Mouse (Mus musculus) embryonic facial prominence, embryonic 14.5 days (tissue): ENCODE results near the gene Prr12. TPM values are rescaled to one million over a fixed set of nuclear protein-coding genes. Genes with fewer than 3 reads are reported as not detected.

ENCODE experiments used
- ATAC-seq: fragments of 200-750 bp; cut with Nextera tagmentation; 2 replicates; pipeline ENCODE4 v1.8.0; 2017; ENCODE audit warnings: low read depth, moderate number of reproducible peaks, moderate TSS enrichment
- DNase-seq: peaks from one replicate; pipeline ENCODE4 v3.0.0-alpha.2; 2015; ENCODE audit warnings: low spot score
- H3K27ac ChIP-seq: fragments of 300-500 bp; sonication (generic); replicated peaks from 2 replicates; pipeline ENCODE4 v1.5.1; 2014; ENCODE audit warnings: low read depth, mild to moderate bottlenecking, low read length, moderate library complexity
- H3K27me3 ChIP-seq: fragments of 300-500 bp; sonication (generic); replicated peaks from 2 replicates; pipeline ENCODE4 v1.6.1; 2014; ENCODE audit warnings: low read length; ENCODE audit not compliant: control insufficient read depth, insufficient read depth
- H3K36me3 ChIP-seq: fragments of 300-500 bp; sonication (generic); 2 replicates; pipeline ENCODE4 v1.6.1; 2014; ENCODE audit warnings: low read length, mixed read lengths; ENCODE audit not compliant: control insufficient read depth, insufficient read depth
- H3K4me1 ChIP-seq: fragments of 300-500 bp; sonication (generic); 2 replicates; pipeline ENCODE4 v1.6.1; 2014; ENCODE audit warnings: antibody characterized with exemption, low read length; ENCODE audit not compliant: control insufficient read depth, insufficient read depth
- H3K4me2 ChIP-seq: fragments of 300-500 bp; sonication (generic); 2 replicates; pipeline ENCODE4 v1.6.1; 2014; ENCODE audit warnings: low read depth, mild to moderate bottlenecking, low read length, moderate library complexity, mixed read lengths
- H3K4me3 ChIP-seq: fragments of 300-500 bp; sonication (generic); 2 replicates; pipeline ENCODE4 v1.5.1; 2014; ENCODE audit warnings: low read depth, mild to moderate bottlenecking, low read length
- H3K9ac ChIP-seq: fragments of 300-500 bp; sonication (generic); 2 replicates; pipeline ENCODE4 v1.6.1; 2014; ENCODE audit warnings: low read depth, mild to moderate bottlenecking, low read length, moderate library complexity, mixed read lengths
- H3K9me3 ChIP-seq: fragments of 300-500 bp; sonication (generic); 2 replicates; pipeline ENCODE4 v1.6.1; 2016; ENCODE audit warnings: low read length; ENCODE audit not compliant: control insufficient read depth
- WGBS: fragments of 180-500 bp; shearing (Covaris S2); extraction: QIAGEN DNeasy Blood & Tissue Kit; methylation state at CpG from one replicate; pipeline ENCODE4 v1.1.7; 2014; 5-methylcytosine and 5-hydroxymethylcytosine counted together
- microRNA-seq: library from miRNA; unstranded; fragments of <30 nt; microRNA quantifications from one replicate; pipeline ENCODE4, GENCODE M21; 2016; ENCODE audit warnings: borderline number of aligned reads
- polyA plus RNA-seq: library from polyadenylated mRNA; unstranded; fragments of >200 nt; fragmentation: Nextera tagmentation; extraction: Ambion mirVana; gene quantifications from 2 replicates; pipeline ENCODE4 v1.2.1, GENCODE M21; 2014

Gene Prr12
- polyA plus RNA-seq, 1 experiment from 2014 or later: 12.8 TPM

DNA sequence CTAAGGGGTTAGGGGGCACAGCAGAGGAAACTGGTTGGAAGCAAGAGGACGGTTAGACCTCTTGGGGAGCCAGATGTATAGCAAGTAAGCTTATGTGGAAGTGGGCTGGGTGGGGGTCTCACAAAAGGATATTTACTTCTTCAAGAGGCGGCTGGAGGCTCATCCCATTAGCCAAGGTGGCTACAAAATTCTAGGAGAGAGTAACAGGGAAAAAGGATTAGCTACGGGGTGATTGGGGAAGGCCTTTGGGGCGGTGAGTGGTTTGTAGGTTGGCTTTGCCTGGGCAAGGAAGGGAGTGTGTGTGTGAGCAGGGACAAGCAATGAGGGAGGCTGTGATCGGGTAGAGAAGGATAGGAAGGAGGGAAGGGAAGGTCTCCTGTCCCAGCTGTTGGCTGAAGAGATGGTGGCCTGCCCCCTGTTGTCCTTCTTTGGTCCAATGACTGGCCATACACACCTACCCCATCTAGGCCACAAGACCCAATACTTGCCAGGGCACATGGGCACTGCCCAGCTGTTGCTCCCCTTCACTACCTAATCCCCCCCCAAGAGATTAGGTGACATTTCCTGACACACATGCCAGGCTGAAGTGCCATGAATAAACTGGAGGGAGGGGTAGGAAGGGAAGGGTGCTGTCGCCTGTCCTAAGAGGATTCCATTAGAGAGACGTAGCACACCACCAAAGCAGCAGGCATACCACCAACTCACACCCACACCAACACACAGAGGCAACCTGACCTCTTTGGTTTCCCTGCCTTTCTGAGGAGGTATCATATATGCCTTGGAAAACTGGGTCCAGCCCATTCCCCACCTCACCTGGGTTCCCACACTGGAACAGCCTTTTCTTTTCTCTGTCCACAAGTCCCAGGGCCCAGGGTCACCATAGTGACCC is 68.5 kb downstream of the Prr12 start:
- Histone ChIP-seq H3K36me3 (peaks cover 52% of the 10 kb centered on the region), H3K9me3 (no peaks in the 10 kb centered on the region), H3K27me3 (no peaks in the 10 kb centered on the region), H3K4me1 (peaks cover 19% of the 10 kb centered on the region), H3K27ac (no peak overlapping the region; the same call in 1 of the 2 replicates), H3K4me3 (peak overlapping the region; percentile 94), H3K9ac (0 out of 2 replicates have a peak overlapping the region, but pooled peaks have one; percentile 25), H3K4me2 (peak overlapping the region; percentile 54)
- ATAC-seq (no peak), DNase-seq (no peak)
- WGBS: 74% methylated on average over 7 of the region's 7 CpGs

DNA sequence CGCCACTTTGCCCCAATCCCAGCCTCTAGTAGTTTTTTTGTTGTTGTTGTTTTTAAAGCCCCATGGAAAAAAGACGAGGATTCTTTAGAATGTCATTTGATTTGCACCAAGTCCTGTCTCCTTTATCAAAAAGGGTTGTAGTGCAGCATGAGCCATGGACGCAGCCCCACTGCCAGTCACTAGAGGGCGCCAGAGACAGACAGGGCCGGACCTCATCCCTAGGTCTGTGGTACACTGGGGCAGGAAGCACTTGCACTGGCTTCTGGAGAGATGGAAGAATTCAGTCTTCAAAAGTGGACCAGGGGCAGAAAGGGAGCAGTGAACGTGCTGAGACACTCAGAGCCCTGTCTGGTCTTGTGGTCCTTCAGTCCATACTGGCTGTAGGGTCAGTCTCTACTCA is 69.6 kb downstream of the Prr12 start:
- ATAC-seq (no peak), DNase-seq (peak; percentile 71)
- H3K4me1 ChIP-seq: peaks cover 16% of the 10 kb centered on the region
- H3K27ac ChIP-seq: no peak overlapping the region
- 31% methylated on average over 6 of the region's 6 CpGs for WGBS
- H3K9ac ChIP-seq: no peak overlapping the region
- H3K36me3 ChIP-seq: peaks cover 61% of the 10 kb centered on the region
- H3K4me3 ChIP-seq: no peak overlapping the region
- no peaks in the 10 kb centered on the region for H3K9me3 ChIP-seq
- no peak overlapping the region for H3K4me2 ChIP-seq
- H3K27me3 ChIP-seq: no peaks in the 10 kb centered on the region

DNA sequence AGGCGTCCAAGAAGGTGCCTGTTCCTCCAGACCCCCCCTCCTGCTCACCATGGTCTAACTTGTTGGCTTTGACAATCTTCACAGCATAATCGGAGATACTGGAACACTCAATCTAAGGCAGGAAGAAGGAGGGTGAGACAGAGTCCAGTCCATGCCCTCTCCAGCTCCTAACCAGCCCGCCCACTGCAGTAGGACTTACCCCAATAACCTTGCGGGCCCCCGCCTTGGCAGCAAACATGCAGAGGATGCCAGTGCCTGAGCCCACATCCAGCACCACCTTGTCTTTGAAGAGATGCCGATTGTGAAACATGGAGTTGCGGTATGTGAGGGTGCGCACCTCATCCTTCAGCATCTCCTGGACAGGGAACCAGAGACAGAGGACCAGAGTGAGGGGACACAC is 71.1 kb downstream of the Prr12 start:
- 94% methylated on average over 8 of the region's 8 CpGs for WGBS
- no peak overlapping the region for H3K9ac ChIP-seq
- ATAC-seq (no peak), DNase-seq (no peak)
- peaks cover 76% of the 10 kb centered on the region for H3K36me3 ChIP-seq
- H3K27me3 ChIP-seq: no peaks in the 10 kb centered on the region
- no peaks in the 10 kb centered on the region for H3K9me3 ChIP-seq
- no peak overlapping the region for H3K27ac ChIP-seq
- no peak overlapping the region for H3K4me3 ChIP-seq
- H3K4me1 ChIP-seq: peaks cover 11% of the 10 kb centered on the region
- H3K4me2 ChIP-seq: no peak overlapping the region

DNA sequence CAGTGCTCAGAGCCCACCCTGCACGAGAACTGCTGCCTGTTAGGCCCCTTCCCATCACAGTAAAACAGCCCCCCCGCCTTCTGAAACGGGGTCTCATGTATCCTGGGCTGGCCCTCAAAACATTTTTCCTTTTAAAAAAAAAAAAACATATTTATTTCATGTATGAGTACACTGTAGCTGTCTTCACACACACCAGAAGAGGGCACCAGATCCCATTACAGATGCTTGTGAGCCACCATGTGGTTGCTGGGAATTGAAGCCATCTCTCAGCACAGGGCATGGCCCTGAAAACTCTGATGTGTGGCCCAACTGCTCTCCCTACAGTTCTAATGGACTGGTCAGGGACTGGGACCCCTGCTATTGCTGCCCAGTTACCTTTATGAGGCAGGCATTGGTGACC is 74.4 kb downstream of the Prr12 start:
- Histone ChIP-seq H3K36me3 (peaks cover 80% of the 10 kb centered on the region), H3K4me2 (no peak overlapping the region), H3K4me1 (no peaks in the 10 kb centered on the region; the same call in 1 of the 2 replicates), H3K27me3 (no peaks in the 10 kb centered on the region), H3K27ac (no peak overlapping the region), H3K9me3 (no peaks in the 10 kb centered on the region), H3K4me3 (no peak overlapping the region), H3K9ac (no peak overlapping the region)
- no peak for DNase-seq
- ATAC-seq: no peak
- WGBS: 91% methylated on average over 3 of the region's 3 CpGs

Small RNAs within 50 kb of the gene (microRNA-seq; reads per million reads assigned to microRNA genes)
- gene Mir7054: not detected

Other genes starting within 250 kb of the Prr12 start
- gene Nup62, start 236.8 kb downstream of the Prr12 start, polyA plus RNA-seq: 47.0 and 51.1 TPM in 2 replicates
- 0.78 and 1.4 TPM in 2 replicates for gene Il4i1, start 236.5 kb downstream of the Prr12 start, polyA plus RNA-seq
- 6.8 and 6.9 TPM in 2 replicates for gene Atf5, start 236.2 kb downstream of the Prr12 start, polyA plus RNA-seq
- gene Akt1s1, start 203.9 kb downstream of the Prr12 start, polyA plus RNA-seq: 69.0 and 78.6 TPM in 2 replicates
- gene Tbc1d17, start 203.8 kb downstream of the Prr12 start, polyA plus RNA-seq: 66.9 and 82.7 TPM in 2 replicates
- gene Pnkp, start 195.7 kb downstream of the Prr12 start, polyA plus RNA-seq: 23.4 and 27.7 TPM in 2 replicates
- 398 and 442 TPM in 2 replicates for gene Ptov1, start 183.1 kb downstream of the Prr12 start, polyA plus RNA-seq
- gene Med25, start 160.2 kb downstream of the Prr12 start, polyA plus RNA-seq: 62.5 and 64.2 TPM in 2 replicates
- 16.9 and 19.7 TPM in 2 replicates for gene Fuz, start 156.8 kb downstream of the Prr12 start, polyA plus RNA-seq
- gene Ap2a1, start 123.4 kb downstream of the Prr12 start, polyA plus RNA-seq: 73.5 and 79.8 TPM in 2 replicates
- 0.30 TPM in 1 of 2 replicates, not detected in the other for gene Tsks, start 109.7 kb downstream of the Prr12 start, polyA plus RNA-seq
- 22.4 and 31.1 TPM in 2 replicates for gene Cpt1c, start 78.0 kb downstream of the Prr12 start, polyA plus RNA-seq
- gene Prmt1, start 66.3 kb downstream of the Prr12 start, polyA plus RNA-seq: 173 and 178 TPM in 2 replicates
- 77.7 and 84.6 TPM in 2 replicates for gene Irf3, start 55.2 kb downstream of the Prr12 start, polyA plus RNA-seq
- 43.2 and 48.6 TPM in 2 replicates for gene Bcl2l12, start 54.2 kb downstream of the Prr12 start, polyA plus RNA-seq
- 43.7 and 47.5 TPM in 2 replicates for gene Scaf1, start 36.5 kb downstream of the Prr12 start, polyA plus RNA-seq
- 50.5 and 52.3 TPM in 2 replicates for gene Rras, start 34.9 kb downstream of the Prr12 start, polyA plus RNA-seq
- 59.1 and 63.3 TPM in 2 replicates for gene Nosip, start 9.5 kb upstream of the Prr12 start, polyA plus RNA-seq
- gene Prrg2, start 9.8 kb upstream of the Prr12 start, polyA plus RNA-seq: 20.9 and 22.2 TPM in 2 replicates
- 587 and 592 TPM in 2 replicates for gene Rcn3, start 39.3 kb upstream of the Prr12 start, polyA plus RNA-seq
- 120 and 129 TPM in 2 replicates for gene Fcgrt, start 51.0 kb upstream of the Prr12 start, polyA plus RNA-seq
- gene Rps11, start 71.6 kb upstream of the Prr12 start, polyA plus RNA-seq: 1,575 and 1,608 TPM in 2 replicates
- gene Rpl13a, start 75.9 kb upstream of the Prr12 start, polyA plus RNA-seq: 1,594 and 1,619 TPM in 2 replicates
- 0.47 and 0.61 TPM in 2 replicates for gene Gm45713, start 83.3 kb upstream of the Prr12 start, polyA plus RNA-seq
- 2.3 TPM in 2 replicates for gene Flt3l, start 83.6 kb upstream of the Prr12 start, polyA plus RNA-seq
- gene Pih1d1, start 101.4 kb upstream of the Prr12 start, polyA plus RNA-seq: 80.3 and 88.8 TPM in 2 replicates
- gene Aldh16a1, start 101.7 kb upstream of the Prr12 start, polyA plus RNA-seq: 36.8 and 39.4 TPM in 2 replicates
- 0.87 and 1.3 TPM in 2 replicates for gene Slc17a7, start 111.1 kb upstream of the Prr12 start, polyA plus RNA-seq
- gene Gfy, start 126.7 kb upstream of the Prr12 start, polyA plus RNA-seq: 5.8 and 6.1 TPM in 2 replicates
- gene Pth2, start 128.1 kb upstream of the Prr12 start, polyA plus RNA-seq: not detected in 2 replicates
- gene Ccdc155, start 152.0 kb upstream of the Prr12 start, polyA plus RNA-seq: 1.5 TPM in 2 replicates
- 6.3 and 8.5 TPM in 2 replicates for gene Dkkl1, start 159.3 kb upstream of the Prr12 start, polyA plus RNA-seq
- 112 and 142 TPM in 2 replicates for gene Tead2, start 162.9 kb upstream of the Prr12 start, polyA plus RNA-seq
- 2.4 and 4.8 TPM in 2 replicates for gene Cd37, start 186.2 kb upstream of the Prr12 start, polyA plus RNA-seq
- gene Slc6a16, start 188.2 kb upstream of the Prr12 start, polyA plus RNA-seq: 0.11 and 0.38 TPM in 2 replicates
- not detected in 2 replicates for gene Slc6a21, start 224.6 kb upstream of the Prr12 start, polyA plus RNA-seq